In genomic region chr4:137510021-137510696, GRCm38 (mm10) we compare ENCODE assay signal across 13 mouse cellular contexts. TPM values are rescaled to one million over a fixed set of nuclear protein-coding genes. Genes with fewer than 3 reads are reported as not detected.
DNase-seq lines count a peak whose midpoint lies in the region; ATAC-seq and TF ChIP-seq lines count a peak whose summit lies in the region.
"Had no signal": no experiment of that assay in that cellular context is flagged by ENCODE, and none has a peak within 500 bp of the region (broad histone marks: within the 10 kb centered on the region; RNA-seq: fewer than 3 reads in every experiment).

No protein-coding gene starts in this region.

- no peak overlapping the region for H3K4me2 ChIP-seq in kidney, embryonic 16.5 days (replicated peaks; ENCODE audit: low read depth, low read length)
- H3K4me2 ChIP-seq in hindbrain, embryonic 15.5 days: no peak overlapping the region
- H3K4me2 ChIP-seq: limb, embryonic 13.5 days had no signal

- TF ChIP-seq POLR2A in thymus, adult 2 months (IDR thresholded peaks at IDR 0.05; ENCODE audit: control insufficient read depth, extremely low read depth, insufficient read depth, low read length, poor library complexity): no peak

- intact Hi-C loops in left cerebral cortex, postnatal 36 days (cut with DNase I): no loop called here

- H3K27me3 ChIP-seq in kidney, embryonic 16.5 days (ENCODE audit: insufficient read depth, low read length): no peaks in the 10 kb centered on the region
- no peaks in the 10 kb centered on the region for H3K27me3 ChIP-seq in thymus, adult 2 months (ENCODE audit: control insufficient read depth, insufficient read depth, low read length)
- no peaks in the 10 kb centered on the region for H3K27me3 ChIP-seq in hindbrain, embryonic 15.5 days
- H3K27me3 ChIP-seq: limb, embryonic 13.5 days had no signal

- DNase-seq in kidney, adult 11 months: peak; percentile 70
- DNase-seq in thymus, adult 2 months: peak; percentile 20
- no peak for DNase-seq in thymus, postnatal 0 days (ENCODE audit: low spot score)
- no peak for DNase-seq in adrenal gland, postnatal 10 days
- no peak for DNase-seq in left cerebral cortex, postnatal 36 days (ENCODE audit: low spot score in 2 of 2)
- DNase-seq: cerebellum, adult 11 months had no signal

- no peak for TF ChIP-seq CTCF in thymus, adult 2 months (IDR thresholded peaks at IDR 0.05; ENCODE audit: borderline replicate concordance, control insufficient read depth, extremely low read depth, insufficient read depth, low read length, poor library complexity)

- H3K9me3 ChIP-seq in kidney, embryonic 16.5 days (ENCODE audit: low read length): no peaks in the 10 kb centered on the region
- no peaks in the 10 kb centered on the region for H3K9me3 ChIP-seq in hindbrain, embryonic 15.5 days
- H3K9me3 ChIP-seq: limb, embryonic 13.5 days had no signal

- peaks cover 53% of the 10 kb centered on the region for H3K36me3 ChIP-seq in kidney, embryonic 16.5 days (ENCODE audit: insufficient read depth, low read length)
- H3K36me3 ChIP-seq in thymus, adult 2 months (ENCODE audit: control insufficient read depth, insufficient read depth, low read length): no peaks in the 10 kb centered on the region
- no peaks in the 10 kb centered on the region for H3K36me3 ChIP-seq in hindbrain, embryonic 15.5 days

- peaks cover 6% of the 10 kb centered on the region; the same call in 1 of the 2 replicates for H3K4me1 ChIP-seq in kidney, embryonic 16.5 days (ENCODE audit: insufficient read depth, low read length)
- H3K4me1 ChIP-seq in thymus, adult 2 months (replicated peaks; ENCODE audit: control insufficient read depth, insufficient read depth, low read length): peaks cover 31% of the 10 kb centered on the region
- H3K4me1 ChIP-seq in hindbrain, embryonic 15.5 days (replicated peaks): 0 out of 2 replicates have a peak, but pooled peaks cover 4% of the 10 kb centered on the region
- H3K4me1 ChIP-seq: limb, embryonic 13.5 days had no signal

- no peak overlapping the region for H3K4me3 ChIP-seq in kidney, embryonic 16.5 days (ENCODE audit: low read length)
- no peak overlapping the region for H3K4me3 ChIP-seq in thymus, adult 2 months (ENCODE audit: control insufficient read depth, insufficient read depth, low read length)
- no peak overlapping the region for H3K4me3 ChIP-seq in hindbrain, embryonic 15.5 days
- H3K4me3 ChIP-seq: erythroblast, embryonic 14.5 days; limb, embryonic 13.5 days had no signal

- no peak for ATAC-seq in kidney, embryonic 16.5 days (ENCODE audit: low FRiP score, low TSS enrichment)
- peak; percentile 45; the same call in 1 of the 2 replicates for ATAC-seq in hindbrain, embryonic 15.5 days (ENCODE audit: low FRiP score, low read depth)
- ATAC-seq in megakaryocyte-erythroid progenitor cell, adult 5-6 weeks (replicated peaks; ENCODE audit: low FRiP score, low TSS enrichment, poor library complexity, severe bottlenecking): no peak

- WGBS in kidney, embryonic 16.5 days: 83% methylated on average over 15 of the region's 15 CpGs
- WGBS in thymus, adult 2 months: 72% methylated on average over 15 of the region's 15 CpGs
- WGBS in hindbrain, embryonic 15.5 days: 55% methylated on average over 15 of the region's 15 CpGs

- H3K27ac ChIP-seq in kidney, embryonic 16.5 days (ENCODE audit: low read length): no peak overlapping the region
- peak overlapping the region; percentile 68 for H3K27ac ChIP-seq in thymus, adult 2 months (ENCODE audit: control insufficient read depth, insufficient read depth, low read length)
- no peak overlapping the region for H3K27ac ChIP-seq in hindbrain, embryonic 15.5 days (replicated peaks)
- H3K27ac ChIP-seq: kidney, postnatal 0 days; limb, embryonic 13.5 days; macrophage had no signal

- H3K9ac ChIP-seq in kidney, embryonic 16.5 days (replicated peaks; ENCODE audit: low read length): no peak overlapping the region
- H3K9ac ChIP-seq in hindbrain, embryonic 15.5 days: no peak overlapping the region
- H3K9ac ChIP-seq: limb, embryonic 13.5 days had no signal

RNA-seq across cellular contexts. Expression of gene Hspg2, which starts 41.6 kb away (rescaled TPM):
- 39.6 and 41.7 TPM in 2 replicates for polyA plus RNA-seq in kidney, embryonic 16.5 days (2015; fragmentation: Nextera tagmentation; extraction: Ambion mirVana)
- 21.6 and 25.6 TPM in 2 replicates for polyA plus RNA-seq in thymus, adult 2 months (2012; rRNA removed)
- polyA plus RNA-seq in thymus, postnatal 0 days (2015; fragmentation: Nextera tagmentation; extraction: Ambion mirVana): 4.0 and 4.1 TPM in 2 replicates
- polyA plus RNA-seq in hindbrain, embryonic 15.5 days (2015; fragmentation: Nextera tagmentation; extraction: Ambion mirVana): 6.0 and 6.9 TPM in 2 replicates
- 0.22 TPM in 1 of 2 replicates, not detected in the other for total RNA-seq in megakaryocyte-erythroid progenitor cell, adult 5-6 weeks (2014; fragmentation: Nextera tagmentation)
- not detected in 2 replicates for total RNA-seq in megakaryocyte-erythroid progenitor cell, adult 5-6 weeks (2017)
- total RNA-seq in adrenal gland, postnatal 10 days (2021): 100 to 1,000 TPM; 191 to 264 TPM
- 1 to 10 TPM; 5.7 to 7.7 TPM for total RNA-seq in left cerebral cortex, postnatal 36 days (2021)

RNA-seq across cellular contexts. Expression of gene 1700013G24Rik, which starts 57.1 kb away (rescaled TPM):
- not detected in 2 replicates for polyA plus RNA-seq in kidney, embryonic 16.5 days (2015; fragmentation: Nextera tagmentation; extraction: Ambion mirVana)
- 0.22 TPM in 1 of 2 replicates, not detected in the other for polyA plus RNA-seq in thymus, adult 2 months (2012; rRNA removed)
- not detected in 2 replicates for polyA plus RNA-seq in thymus, postnatal 0 days (2015; fragmentation: Nextera tagmentation; extraction: Ambion mirVana)
- not detected in 2 replicates for polyA plus RNA-seq in hindbrain, embryonic 15.5 days (2015; fragmentation: Nextera tagmentation; extraction: Ambion mirVana)
- not detected in 2 replicates for total RNA-seq in megakaryocyte-erythroid progenitor cell, adult 5-6 weeks (2014; fragmentation: Nextera tagmentation)
- not detected in 2 replicates for total RNA-seq in megakaryocyte-erythroid progenitor cell, adult 5-6 weeks (2017)
- total RNA-seq in adrenal gland, postnatal 10 days (2021): not detected
- not detected for total RNA-seq in left cerebral cortex, postnatal 36 days (2021)
- polyA plus RNA-seq: erythroblast, embryonic 14.5 days; kidney, postnatal 0 days; limb, embryonic 13.5 days; macrophage had no signal

Comparison
In these comparisons a context has a peak if more than half of its experiments do, and no peak if none do; other contexts are left out.
1. DNase-seq: peak in kidney, adult 11 months (single experiment) and thymus, adult 2 months (single experiment); none in thymus, postnatal 0 days (single experiment), adrenal gland, postnatal 10 days (single experiment) and left cerebral cortex, postnatal 36 days (0 of 2).